Mouse (Mus musculus) neural tube, embryonic 11.5 days (tissue): ENCODE measurements at regions not wholly inside any gene's neighbourhood (a gene's known extent, or its start where the extent isn't known, plus 50 kb on each side); places are given as distances from the start of the nearest gene placed in this dataset.
"Not testable (repeated sequence)": the region's sequence is repeated elsewhere in the genome, so short reads cannot be mapped to it uniquely, and the experiment has no call there.

Source experiments
- ATAC-seq: fragments of 200-750 bp; cut with Nextera tagmentation; 2 replicates; pipeline ENCODE4 v1.8.0; 2017; ENCODE audit warnings: moderate number of reproducible peaks, mild to moderate bottlenecking, moderate TSS enrichment, moderate library complexity; ENCODE audit not compliant: insufficient read depth, low FRiP score, low TSS enrichment
- DNase-seq: peaks from one replicate; pipeline ENCODE4 v3.0.0-alpha.2; 2015; ENCODE audit warnings: low spot score
- H3K27ac ChIP-seq: fragments of 300-500 bp; sonication (generic); 2 replicates; pipeline ENCODE4 v1.5.1; 2014; ENCODE audit warnings: low read depth, mild to moderate bottlenecking, low read length
- H3K27me3 ChIP-seq: fragments of 300-500 bp; sonication (generic); 2 replicates; pipeline ENCODE4 v1.6.1; 2014; ENCODE audit warnings: mild to moderate bottlenecking, low read length, mixed read lengths; ENCODE audit not compliant: control insufficient read depth, insufficient read depth
- H3K36me3 ChIP-seq: fragments of 300-500 bp; sonication (generic); 2 replicates; pipeline ENCODE4 v1.6.1; 2014; ENCODE audit warnings: mild to moderate bottlenecking, low read length, moderate library complexity, mixed read lengths; ENCODE audit not compliant: control insufficient read depth, insufficient read depth
- H3K4me1 ChIP-seq: fragments of 300-500 bp; sonication (generic); 2 replicates; pipeline ENCODE4 v1.6.1; 2014; ENCODE audit warnings: low read length, mixed read lengths; ENCODE audit not compliant: control insufficient read depth, insufficient read depth
- H3K4me2 ChIP-seq: fragments of 300-500 bp; sonication (generic); 2 replicates; pipeline ENCODE4 v1.6.1; 2014; ENCODE audit warnings: low read depth, mild to moderate bottlenecking, moderate library complexity
- H3K4me3 ChIP-seq: fragments of 300-500 bp; sonication (generic); 2 replicates; pipeline ENCODE4 v1.5.1; 2014; ENCODE audit warnings: low read depth, low read length
- H3K9ac ChIP-seq: fragments of 300-500 bp; sonication (generic); 2 replicates; pipeline ENCODE4 v1.6.1; 2014; ENCODE audit warnings: mild to moderate bottlenecking, low read length
- H3K9me3 ChIP-seq: fragments of 300-500 bp; sonication (generic); 2 replicates; pipeline ENCODE4 v1.6.1; 2016; ENCODE audit warnings: low read length; ENCODE audit not compliant: control insufficient read depth
- WGBS: fragments of 180-500 bp; shearing (Covaris S2); extraction: QIAGEN DNeasy Blood & Tissue Kit; methylation state at CpG from one replicate; pipeline ENCODE4 v1.1.7; 2014; 5-methylcytosine and 5-hydroxymethylcytosine counted together

DNA sequence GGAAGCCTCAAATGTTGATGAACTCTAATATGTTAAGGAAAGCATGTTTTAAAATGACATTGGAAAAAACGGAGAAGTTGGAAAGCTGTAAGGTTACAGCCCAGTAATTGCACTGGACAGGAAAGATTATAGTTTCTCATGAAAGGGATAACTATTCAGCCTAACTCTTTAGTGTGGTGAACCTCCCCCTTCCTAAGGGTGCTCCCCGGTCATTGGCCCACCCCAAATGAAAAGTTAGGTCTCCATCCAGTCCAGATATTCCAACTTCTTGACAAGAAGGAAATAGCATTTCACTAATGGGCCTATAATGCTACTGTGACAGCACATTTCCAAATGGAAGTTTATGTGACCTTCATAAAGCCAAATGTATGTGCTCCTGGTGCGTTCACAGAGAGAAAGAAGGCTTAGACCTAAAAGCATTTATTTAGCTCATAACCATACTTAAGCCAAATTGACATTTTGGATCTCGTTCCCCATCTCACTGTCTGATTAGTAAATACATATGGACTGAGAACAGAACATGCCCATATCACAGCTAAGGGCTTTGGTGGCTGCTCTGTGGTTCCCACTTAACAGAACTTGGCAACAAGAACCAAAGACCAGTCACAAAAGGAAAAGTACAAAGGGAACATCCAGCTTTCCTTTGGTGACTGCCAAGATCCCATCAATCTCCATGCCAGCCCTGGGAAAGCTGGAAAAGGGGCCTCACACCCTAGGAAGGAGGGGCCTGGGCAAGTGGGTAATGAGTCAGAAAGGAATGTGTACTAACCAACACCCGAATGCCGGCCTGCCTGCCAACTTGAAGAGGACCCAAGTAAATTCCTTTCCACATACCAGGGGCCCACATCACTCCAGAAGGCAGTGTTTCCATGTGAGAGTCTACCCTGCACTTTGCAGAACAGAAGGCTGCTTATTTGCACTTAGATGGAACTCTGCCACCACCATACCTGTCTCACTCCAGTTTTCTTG is 155.1 kb upstream of the Chst7 start:
- Histone ChIP-seq H3K4me3 (no peak overlapping the region), H3K4me2 (no peak overlapping the region), H3K27ac (no peak overlapping the region), H3K27me3 (no peaks in the 10 kb centered on the region), H3K9me3 (no peaks in the 10 kb centered on the region), H3K36me3 (no peaks in the 10 kb centered on the region), H3K4me1 (no peaks in the 10 kb centered on the region), H3K9ac (no peak overlapping the region)
- 65% methylated on average over 6 of the region's 6 CpGs for WGBS
- DNase-seq: no peak
- ATAC-seq: peak; percentile 77

DNA sequence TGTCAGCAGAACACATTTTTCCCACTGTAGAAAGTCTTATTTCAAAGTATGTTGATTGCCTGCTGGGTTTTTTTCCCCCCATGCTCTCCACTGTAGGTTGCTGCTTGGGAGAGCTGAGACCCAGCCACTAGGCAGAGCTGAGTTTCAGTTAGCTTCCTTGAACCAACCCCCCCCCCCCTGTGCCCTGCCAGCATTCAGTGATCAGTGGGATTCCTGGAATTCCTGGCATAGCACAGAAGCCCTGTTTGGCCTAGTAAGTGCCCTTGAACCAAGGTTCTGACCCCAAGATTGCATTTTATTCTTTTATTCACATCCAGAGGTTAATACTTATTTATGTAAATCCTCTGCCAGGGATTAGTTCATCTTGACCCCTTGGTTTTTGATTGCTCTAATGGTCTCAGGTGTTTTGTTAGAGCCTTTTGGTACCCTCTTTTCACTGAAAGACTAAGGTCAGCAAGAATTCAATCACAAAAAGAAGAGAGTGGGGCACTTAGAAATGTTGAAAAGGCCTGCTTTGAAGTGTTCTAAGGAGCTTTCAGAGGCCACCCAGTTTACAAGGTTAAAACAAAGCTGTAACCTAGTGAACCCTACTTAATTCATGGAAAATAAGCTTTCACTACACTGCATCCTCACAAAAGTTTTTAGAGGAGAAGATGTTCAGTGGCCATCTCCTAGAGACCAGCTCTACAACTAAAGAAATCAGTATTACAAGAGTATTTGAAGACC is 152.6 kb upstream of the Chst7 start:
- no peaks in the 10 kb centered on the region for H3K27me3 ChIP-seq
- no peak overlapping the region for H3K27ac ChIP-seq
- peak; percentile 17 for DNase-seq

DNA sequence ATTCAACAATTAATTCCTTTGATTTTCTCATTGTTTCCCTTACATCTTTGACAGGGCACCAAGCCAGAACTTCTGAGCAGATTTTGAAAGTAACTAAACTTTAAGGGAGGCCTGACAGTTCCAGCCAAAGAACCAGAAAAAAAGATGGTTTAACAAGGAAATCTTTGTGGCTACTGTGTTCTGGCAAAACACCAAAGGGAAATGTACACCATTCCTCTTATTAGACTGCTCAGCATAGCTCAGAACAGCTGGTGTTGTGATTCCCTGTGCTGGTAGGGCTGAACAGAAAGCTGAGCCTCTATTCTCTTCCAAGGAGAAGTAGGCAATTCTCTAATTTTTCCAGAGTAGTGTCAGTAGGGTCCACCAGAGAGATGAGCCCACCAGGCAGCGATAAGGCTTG is 142.4 kb upstream of the Chst7 start:
- Histone ChIP-seq H3K4me2 (no peak overlapping the region), H3K36me3 (no peaks in the 10 kb centered on the region), H3K27ac (no peak overlapping the region), H3K9me3 (no peaks in the 10 kb centered on the region), H3K9ac (no peak overlapping the region), H3K4me1 (no peaks in the 10 kb centered on the region), H3K27me3 (no peaks in the 10 kb centered on the region), H3K4me3 (no peak overlapping the region)
- DNase-seq (no peak), ATAC-seq (no peak)
- whole genome bisulfite sequencing: 85% methylated on average over 1 of the region's 1 CpGs

More for the DNA sequence above, 152.6 kb upstream of the Chst7 start:
- no peak overlapping the region for H3K9ac ChIP-seq
- no peak overlapping the region for H3K4me2 ChIP-seq
- H3K9me3 ChIP-seq: no peaks in the 10 kb centered on the region
- H3K4me1 ChIP-seq: no peaks in the 10 kb centered on the region
- no peaks in the 10 kb centered on the region for H3K36me3 ChIP-seq
- ATAC-seq: no peak
- H3K4me3 ChIP-seq: no peak overlapping the region

DNA sequence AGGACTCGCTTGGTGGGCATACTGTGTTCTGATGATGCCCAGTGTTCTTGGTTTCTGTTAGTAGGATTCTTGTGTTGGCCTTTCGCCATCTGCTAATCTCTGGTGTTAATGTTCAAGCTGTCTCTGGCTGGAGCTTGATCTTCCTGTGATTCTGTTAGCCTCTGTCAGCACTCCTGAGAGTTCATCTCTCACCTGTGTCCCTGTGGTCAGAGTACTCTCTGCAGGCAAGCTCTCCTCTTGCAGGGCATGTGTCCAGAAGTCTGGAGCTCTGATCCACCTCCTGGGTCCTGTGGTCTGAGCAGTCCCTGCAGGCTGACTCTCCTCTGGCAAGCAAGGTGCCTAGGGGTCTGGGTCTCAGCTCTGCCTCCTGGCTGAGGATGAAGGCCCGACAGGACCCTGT is 130.0 kb upstream of the Chst7 start:
- 68% methylated on average over 3 of the region's 3 CpGs for WGBS
- ATAC-seq, H3K9me3 ChIP-seq, H3K27ac ChIP-seq, H3K4me1 ChIP-seq, H3K4me3 ChIP-seq, H3K36me3 ChIP-seq, H3K4me2 ChIP-seq, H3K9ac ChIP-seq, DNase-seq, H3K27me3 ChIP-seq: not testable (repeated sequence)

DNA sequence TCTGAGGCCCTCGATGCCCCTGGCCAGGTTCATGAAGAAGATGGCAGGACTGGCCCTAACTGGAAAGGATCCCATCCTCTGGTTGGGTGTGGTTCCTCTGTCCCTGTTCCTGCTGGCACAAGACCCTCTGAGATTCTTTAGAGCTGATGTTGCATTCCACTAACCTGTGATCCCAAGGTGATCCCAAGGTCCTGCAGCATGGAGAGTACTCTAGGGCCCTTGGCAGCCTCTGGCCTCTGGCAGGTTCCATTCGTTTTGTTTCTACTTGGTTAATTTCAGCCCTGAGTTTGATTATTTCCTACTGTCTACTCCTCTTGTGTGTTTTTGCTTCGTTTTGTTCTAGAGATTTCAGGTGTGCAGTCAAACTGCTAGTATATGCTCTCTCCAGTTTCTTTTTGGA is 129.5 kb upstream of the Chst7 start:
- 70% methylated on average over 3 of the region's 3 CpGs for WGBS
- Histone ChIP-seq H3K9me3 (no peaks in the 10 kb centered on the region), H3K27ac (no peak overlapping the region), H3K27me3 (no peaks in the 10 kb centered on the region), H3K9ac (no peak overlapping the region), H3K4me1 (no peaks in the 10 kb centered on the region), H3K36me3 (no peaks in the 10 kb centered on the region), H3K4me2 (no peak overlapping the region), H3K4me3 (no peak overlapping the region)
- no peak for ATAC-seq
- no peak for DNase-seq

DNA sequence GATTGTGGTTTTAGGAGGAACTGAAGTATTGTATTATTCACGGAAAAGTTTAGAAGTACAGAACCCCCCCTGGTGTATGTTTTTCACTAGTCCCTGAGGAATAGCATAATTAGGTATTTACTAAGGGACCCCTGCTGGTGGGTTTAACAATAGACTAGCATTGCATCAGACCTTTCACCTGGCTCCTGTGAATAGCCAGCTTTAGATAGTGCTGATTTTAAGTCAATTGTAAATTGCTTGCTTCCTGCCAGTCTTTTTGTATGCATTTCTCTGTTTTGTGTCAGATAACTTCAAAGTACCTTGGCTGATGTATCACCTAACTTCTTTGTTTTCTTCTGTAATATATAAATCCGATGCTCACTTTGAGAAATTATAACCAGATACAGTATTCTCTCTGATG is 116.1 kb upstream of the Chst7 start:
- Histone ChIP-seq H3K27me3 (no peaks in the 10 kb centered on the region), H3K4me3 (no peak overlapping the region), H3K36me3 (no peaks in the 10 kb centered on the region), H3K4me2 (no peak overlapping the region), H3K4me1 (no peaks in the 10 kb centered on the region), H3K9ac (no peak overlapping the region), H3K27ac (no peak overlapping the region), H3K9me3 (no peaks in the 10 kb centered on the region)
- 78% methylated on average over 2 of the region's 2 CpGs for WGBS
- ATAC-seq: no peak
- DNase-seq: no peak
